Mouse (Mus musculus) erythroblast, embryonic 14.5 days (primary cell): ENCODE data around the gene Exoc1.

ENCODE experiments used
- GATA1 ChIP-seq: IDR thresholded peaks from 2 replicates; pipeline ENCODE4 v1.6.1; 2012; ENCODE audit warnings: low read length, inconsistent platforms, mixed read lengths
- TAL1 ChIP-seq: IDR thresholded peaks from 3 replicates; pipeline ENCODE4 v1.6.1; 2012; ENCODE audit warnings: low read length, inconsistent platforms, mixed read lengths

DNA sequence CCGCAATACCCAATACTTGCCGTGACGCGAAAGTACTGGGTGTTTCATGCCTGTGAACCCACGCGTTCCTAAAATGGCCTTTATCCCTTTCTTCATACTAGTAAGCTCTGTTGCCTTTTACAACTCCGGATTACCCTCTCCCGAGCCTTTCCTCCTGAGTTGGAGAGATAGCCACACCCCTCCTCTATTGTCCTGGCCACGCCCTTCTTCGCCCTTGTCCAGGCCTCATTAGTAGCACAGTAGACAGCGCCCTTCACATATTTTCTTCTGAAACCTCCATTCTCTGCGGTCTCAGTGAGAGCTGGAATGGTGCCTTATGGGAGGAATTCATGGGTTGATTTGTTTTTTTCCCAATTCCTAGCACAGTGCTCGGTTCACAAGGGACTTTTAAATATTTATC is 34.0 kb upstream of the Exoc1 start:
- TF ChIP-seq GATA1 (no peak), TAL1 (no peak)
